Mouse (Mus musculus): Measurements from ENCODE around the gene Tmem151b.

DNA sequence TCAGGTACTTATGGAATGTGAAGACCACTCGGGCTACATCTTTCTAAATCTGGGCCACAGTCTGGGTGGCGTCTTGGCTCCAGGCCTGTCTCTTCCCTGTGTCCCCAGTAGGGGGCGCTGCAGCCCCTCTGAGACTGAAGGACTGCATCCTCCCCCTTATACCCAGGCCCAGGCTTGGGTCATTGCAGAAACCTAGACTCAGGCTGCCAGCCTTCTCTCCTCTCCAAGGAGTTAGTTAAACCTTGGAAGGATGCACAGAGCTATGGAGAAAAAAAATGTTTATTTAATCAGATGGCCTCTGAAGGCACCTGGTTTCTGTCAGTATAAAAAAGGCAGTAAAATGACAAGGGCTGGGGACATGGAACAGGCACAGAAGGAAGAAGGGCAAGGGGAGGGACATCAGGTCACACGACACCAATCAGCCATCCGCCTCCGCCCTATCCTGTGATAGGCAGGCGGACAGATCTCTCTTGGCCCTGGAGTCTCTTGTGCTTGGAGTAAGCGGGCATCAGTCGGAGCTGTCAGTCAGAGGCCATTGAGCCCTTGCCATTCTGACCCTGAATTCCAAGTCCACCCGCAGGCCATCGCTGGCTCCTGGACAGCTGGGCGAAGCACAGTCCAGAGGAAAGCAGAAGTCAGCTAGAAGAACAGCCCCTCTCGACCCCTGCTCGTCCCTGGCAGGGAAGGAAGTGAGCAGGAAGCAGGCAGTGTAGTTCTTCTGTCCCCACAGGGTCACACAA is 35.6 kb upstream of the Tmem151b start:
- TF ChIP-seq ZNF384 (IDR thresholded peaks at IDR 0.05; ENCODE audit: low read depth, low read length) (no peak), ZC3H11A (IDR thresholded peaks at IDR 0.05; ENCODE audit: borderline replicate concordance, low read depth, low read length) (peak; percentile 26; the same call in 1 of the 2 replicates), HCFC1 (IDR thresholded peaks at IDR 0.05; ENCODE audit: borderline replicate concordance, insufficient read depth, low read length) (0 out of 2 replicates have a peak, but pooled peaks have one; percentile 17)

Data from ES-E14 (cell line).